Mouse (Mus musculus) small intestine, adult 2 months (tissue): ENCODE data around the gene Rapgef2. TPM values are rescaled to one million over a fixed set of nuclear protein-coding genes. Genes with fewer than 3 reads are reported as not detected.

ENCODE experiments used
- H3K27ac ChIP-seq: fragments of 200-500 bp; 2 replicates; pipeline ENCODE4 v1.5.1; 2012; ENCODE audit warnings: low read depth, low read length, control low read depth, inconsistent platforms; ENCODE audit not compliant: insufficient read depth
- H3K27me3 ChIP-seq: fragments of 200-500 bp; 2 replicates; pipeline ENCODE4 v1.6.1; 2012; ENCODE audit warnings: mild to moderate bottlenecking, moderate library complexity, low read length, inconsistent platforms; ENCODE audit not compliant: control insufficient read depth, insufficient read depth
- H3K36me3 ChIP-seq: fragments of 200-500 bp; 2 replicates; pipeline ENCODE4 v1.6.1; 2012; ENCODE audit warnings: mild to moderate bottlenecking, low read length, control low read depth, inconsistent platforms; ENCODE audit not compliant: control insufficient read depth, insufficient read depth
- H3K4me1 ChIP-seq: fragments of 200-500 bp; 2 replicates; pipeline ENCODE4 v1.6.1; 2012; ENCODE audit warnings: low read length, inconsistent platforms, mixed read lengths; ENCODE audit not compliant: control insufficient read depth, insufficient read depth, insufficient read length
- H3K4me3 ChIP-seq: fragments of 200-500 bp; 2 replicates; pipeline ENCODE4 v1.5.1; 2012; ENCODE audit warnings: low read depth, mild to moderate bottlenecking, control low read depth, inconsistent platforms, low read length, moderate library complexity
- CTCF ChIP-seq: fragments of 200-500 bp; IDR thresholded peaks from 2 replicates; pipeline ENCODE4 v1.5.1; 2012; ENCODE audit warnings: low read depth, mild to moderate bottlenecking, control low read depth, inconsistent platforms, low read length, moderate library complexity, mixed read lengths; ENCODE audit not compliant: insufficient replicate concordance, insufficient read length; ENCODE audit errors: extremely low read depth
- POLR2A ChIP-seq: fragments of 200-500 bp; IDR thresholded peaks from 2 replicates; pipeline ENCODE4 v1.6.1; 2012; ENCODE audit warnings: low read depth, mild to moderate bottlenecking, control low read depth, inconsistent platforms, low read length, moderate library complexity
- WGBS: fragments of 180-500 bp; shearing (Covaris S2); methylation state at CpG from one replicate; pipeline ENCODE4 v1.1.7; 2018; 5-methylcytosine and 5-hydroxymethylcytosine counted together
- polyA plus RNA-seq: library from polyadenylated mRNA; depleted of rRNA; stranded (reverse); fragments of >200 nt; gene quantifications from 2 replicates; pipeline ENCODE4 v1.2.3, GENCODE M21; 2012

Gene Rapgef2
- polyA plus RNA-seq, 1 experiment, result 8.5 TPM

DNA sequence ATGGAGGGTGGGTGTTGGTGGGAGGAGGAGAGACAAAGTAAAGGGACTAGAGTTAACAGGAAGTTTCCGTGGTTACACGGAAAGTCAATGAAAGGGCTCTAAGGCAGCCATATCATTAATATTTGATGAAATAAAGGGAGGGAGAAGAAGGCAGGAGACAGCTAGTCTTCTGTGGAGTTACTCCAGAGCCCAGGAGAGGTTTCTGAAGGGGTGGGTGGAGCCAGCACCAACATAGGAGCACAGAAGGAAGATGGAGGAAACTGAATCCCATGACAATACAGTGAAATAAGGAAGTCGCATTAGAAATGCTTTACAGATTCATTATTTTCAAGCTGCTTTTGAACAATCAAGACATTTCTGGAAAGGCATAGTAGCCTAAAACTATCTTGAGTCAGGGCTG, 211.3 kb downstream of the Rapgef2 start:
- H3K27me3 ChIP-seq, result no peaks in the 10 kb centered on the region
- peaks cover 25% of the 10 kb centered on the region for H3K36me3 ChIP-seq
- TF ChIP-seq CTCF (no peak), POLR2A (no peak)
- no peak overlapping the region for H3K27ac ChIP-seq
- H3K4me1 ChIP-seq, result no peaks in the 10 kb centered on the region
- 91% methylated on average over 3 of the region's 3 CpGs for WGBS
- H3K4me3 ChIP-seq, result no peak overlapping the region

GRCm38 (mm10) chr3:79073541-79074244, 212.6 kb downstream of the Rapgef2 start:
- Histone ChIP-seq H3K4me1 (no peaks in the 10 kb centered on the region), H3K27me3 (no peaks in the 10 kb centered on the region), H3K4me3 (no peak overlapping the region), H3K36me3 (peaks cover 25% of the 10 kb centered on the region), H3K27ac (no peak overlapping the region)
- 94% methylated on average over 13 of the region's 13 CpGs for WGBS
- TF ChIP-seq CTCF (no peak), POLR2A (no peak)

DNA sequence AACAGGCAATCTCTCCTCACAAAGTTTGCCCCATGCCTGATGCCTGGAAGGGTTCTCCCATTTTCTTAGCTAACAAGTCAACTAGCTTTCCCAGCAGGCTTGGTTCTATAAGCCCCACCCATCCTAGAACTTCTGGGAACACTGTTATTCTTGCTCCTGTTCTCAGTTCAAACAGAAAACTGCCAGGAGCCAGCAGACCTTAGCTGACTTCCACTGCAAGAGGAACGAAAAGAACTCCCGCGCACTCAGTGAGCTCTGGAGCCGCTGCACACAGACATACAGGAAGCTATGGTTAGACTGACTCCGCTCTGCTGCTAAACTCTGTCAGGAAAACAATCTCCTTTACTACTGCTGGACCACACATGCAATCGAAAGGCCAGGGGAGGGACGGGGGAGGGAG, 214.8 kb downstream of the Rapgef2 start:
- H3K4me1 ChIP-seq, result no peaks in the 10 kb centered on the region
- no peaks in the 10 kb centered on the region for H3K27me3 ChIP-seq
- no peak overlapping the region for H3K4me3 ChIP-seq
- WGBS, result 71% methylated on average over 6 of the region's 7 CpGs
- TF ChIP-seq POLR2A, result no peak
- TF ChIP-seq CTCF, result no peak
- H3K36me3 ChIP-seq, result peaks cover 31% of the 10 kb centered on the region
- H3K27ac ChIP-seq, result no peak overlapping the region

GRCm38 (mm10) chr3:79069891-79070290, 216.4 kb downstream of the Rapgef2 start:
- Histone ChIP-seq H3K4me1 (no peaks in the 10 kb centered on the region), H3K27me3 (no peaks in the 10 kb centered on the region), H3K36me3 (peaks cover 40% of the 10 kb centered on the region), H3K4me3 (no peak overlapping the region), H3K27ac (0 out of 2 replicates have a peak overlapping the region, but pooled peaks have one; percentile 22)
- no peak for TF ChIP-seq POLR2A
- no peak for TF ChIP-seq CTCF
- 90% methylated on average over 10 of the region's 10 CpGs for WGBS

DNA sequence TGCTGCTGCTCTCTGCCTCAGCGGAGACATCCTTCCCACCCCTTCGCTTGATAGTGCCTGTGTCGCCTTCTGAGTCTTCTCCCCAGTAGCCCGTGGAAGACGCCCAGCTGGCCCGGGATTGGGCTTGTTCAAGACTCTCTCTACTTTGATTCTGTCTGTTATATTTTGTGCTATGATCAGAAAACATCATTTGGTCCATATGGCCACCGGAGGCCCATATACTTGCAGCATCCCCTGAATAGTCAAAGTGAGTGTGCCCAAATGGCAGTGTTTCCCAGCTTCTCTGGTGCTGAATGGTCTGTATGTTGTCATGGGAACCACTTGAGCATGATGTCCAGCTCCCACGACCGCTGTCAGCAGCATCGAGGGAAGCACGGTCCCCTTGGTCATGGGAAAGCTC, 217.3 kb downstream of the Rapgef2 start:
- no peak overlapping the region for H3K27ac ChIP-seq
- no peak for TF ChIP-seq CTCF
- TF ChIP-seq POLR2A, result no peak
- no peak overlapping the region for H3K4me3 ChIP-seq
- H3K27me3 ChIP-seq, result no peaks in the 10 kb centered on the region
- H3K4me1 ChIP-seq, result no peaks in the 10 kb centered on the region
- 96% methylated on average over 11 of the region's 11 CpGs for WGBS
- H3K36me3 ChIP-seq, result peaks cover 41% of the 10 kb centered on the region

- WGBS, result 94% methylated on average over 28 of the region's 28 CpGs
- Histone ChIP-seq H3K4me3 (no peak overlapping the region), H3K27ac (no peak overlapping the region), H3K4me1 (no peaks in the 10 kb centered on the region), H3K36me3 (peaks cover 50% of the 10 kb centered on the region), H3K27me3 (no peaks in the 10 kb centered on the region)
- TF ChIP-seq POLR2A (no peak), CTCF (no peak)
Measured at GRCm38 (mm10) chr3:79066455-79067055, 219.8 kb downstream of the Rapgef2 start.

- no peaks in the 10 kb centered on the region for H3K4me1 ChIP-seq
- no peaks in the 10 kb centered on the region for H3K27me3 ChIP-seq
- 95% methylated on average over 10 of the region's 10 CpGs for WGBS
- peaks cover 44% of the 10 kb centered on the region for H3K36me3 ChIP-seq
- TF ChIP-seq POLR2A, result no peak
- TF ChIP-seq CTCF, result no peak
- H3K4me3 ChIP-seq, result no peak overlapping the region
- no peak overlapping the region for H3K27ac ChIP-seq
Measured at GRCm38 (mm10) chr3:79064096-79064495, 222.2 kb downstream of the Rapgef2 start.
